8 mouse cellular contexts compared by ENCODE assay signal in genomic region chr15:98055246-98055645, GRCm38 (mm10). TPM values are rescaled to one million over a fixed set of nuclear protein-coding genes. Genes with fewer than 3 reads are reported as not detected.
DNase-seq lines count a peak whose midpoint lies in the region; ATAC-seq and TF ChIP-seq lines count a peak whose summit lies in the region.

No protein-coding gene starts in this region.

- H3K27me3 ChIP-seq in intestine, embryonic 14.5 days (replicated peaks; ENCODE audit: control insufficient read depth, insufficient read depth, low read length): no peaks in the 10 kb centered on the region
- H3K27me3 ChIP-seq in intestine, embryonic 15.5 days (replicated peaks): no peaks in the 10 kb centered on the region
- no peaks in the 10 kb centered on the region for H3K27me3 ChIP-seq in Patski
- no peaks in the 10 kb centered on the region for H3K27me3 ChIP-seq in stomach, postnatal 0 days (ENCODE audit: control insufficient read depth, insufficient read depth, low read length)

- WGBS in intestine, embryonic 14.5 days: 31% methylated on average over 5 of the region's 5 CpGs
- WGBS in intestine, embryonic 15.5 days: 35% methylated on average over 5 of the region's 5 CpGs
- 33% methylated on average over 5 of the region's 5 CpGs for WGBS in stomach, postnatal 0 days

- no peak overlapping the region for H3K4me3 ChIP-seq in intestine, embryonic 14.5 days (ENCODE audit: low read depth, low read length)
- H3K4me3 ChIP-seq in intestine, embryonic 15.5 days (replicated peaks): no peak overlapping the region
- no peak overlapping the region for H3K4me3 ChIP-seq in embryonic fibroblast, embryonic 13.5 days (ENCODE audit: insufficient read depth, low read length)
- H3K4me3 ChIP-seq in stomach, postnatal 0 days (ENCODE audit: low read depth, low read length): no peak overlapping the region

- H3K4me2 ChIP-seq in intestine, embryonic 14.5 days (ENCODE audit: low read length): no peak overlapping the region
- H3K4me2 ChIP-seq in intestine, embryonic 15.5 days (replicated peaks): no peak overlapping the region
- no peak overlapping the region for H3K4me2 ChIP-seq in stomach, postnatal 0 days (replicated peaks; ENCODE audit: low read depth)

- in situ Hi-C loops in Patski (cut with MboI; ENCODE audit: low pct_unique_long_range_greater_than_20kb): loop anchor here (10.0 kb wide), 1 partner anchor 190 kb away; no protein-coding TSS in a partner anchor

- DNase-seq in intestine, embryonic 14.5 days (ENCODE audit: low spot score): peak; percentile 63
- DNase-seq in B cell, adult 2 months: peak; percentile 15 to 23
- DNase-seq in Patski (ENCODE audit: low read depth, low spot score): no peak
- DNase-seq in layer of hippocampus, adult 11-12 months (ENCODE audit: low spot score): peak; percentile 39
- peak; percentile 33 for DNase-seq in stomach, postnatal 0 days (ENCODE audit: low spot score)

- no peak for ATAC-seq in intestine, embryonic 14.5 days (replicated peaks; ENCODE audit: low FRiP score, low TSS enrichment, low read depth)
- ATAC-seq in intestine, embryonic 15.5 days: no peak
- ATAC-seq in Patski: no peak
- no peak for ATAC-seq in stomach, postnatal 0 days (ENCODE audit: low FRiP score, low TSS enrichment)
- ATAC-seq in megakaryocyte, adult 5-6 weeks (ENCODE audit: poor library complexity, severe bottlenecking): no peak

- no peak overlapping the region for H3K27ac ChIP-seq in intestine, embryonic 14.5 days (ENCODE audit: low read depth)
- H3K27ac ChIP-seq in intestine, embryonic 15.5 days: no peak overlapping the region
- H3K27ac ChIP-seq in embryonic fibroblast, embryonic 13.5 days (ENCODE audit: insufficient read depth, low read length): no peak overlapping the region
- no peak overlapping the region for H3K27ac ChIP-seq in stomach, postnatal 0 days (replicated peaks)

- TF ChIP-seq CTCF in Patski (IDR thresholded peaks at IDR 0.05): peak; percentile 75
- peak; percentile 22; the same call in 1 of the 2 replicates for TF ChIP-seq CTCF in embryonic fibroblast, embryonic 13.5 days (IDR thresholded peaks at IDR 0.05; ENCODE audit: borderline replicate concordance, insufficient read depth, low read length)
- TF ChIP-seq CTCF in stomach, postnatal 0 days (IDR thresholded peaks at IDR 0.05; ENCODE audit: low read depth): peak; percentile 75

- CTCF ChIA-PET in Patski (lab: Charles Lee): no interaction called here

- peaks cover 82% of the 10 kb centered on the region for H3K36me3 ChIP-seq in intestine, embryonic 14.5 days (ENCODE audit: control insufficient read depth, insufficient read depth, low read length)
- peaks cover 39% of the 10 kb centered on the region for H3K36me3 ChIP-seq in intestine, embryonic 15.5 days
- H3K36me3 ChIP-seq in stomach, postnatal 0 days (ENCODE audit: control insufficient read depth, insufficient read depth, low read length): peaks cover 23% of the 10 kb centered on the region

- TF ChIP-seq POLR2A in embryonic fibroblast, embryonic 13.5 days (IDR thresholded peaks at IDR 0.05; ENCODE audit: low read depth, low read length): no peak

- H3K9me3 ChIP-seq in intestine, embryonic 14.5 days (ENCODE audit: control insufficient read depth, low read length): no peaks in the 10 kb centered on the region
- H3K9me3 ChIP-seq in intestine, embryonic 15.5 days: no peaks in the 10 kb centered on the region
- no peaks in the 10 kb centered on the region for H3K9me3 ChIP-seq in stomach, postnatal 0 days (ENCODE audit: control insufficient read depth, low read length)

- POLR2A ChIA-PET in Patski (lab: Charles Lee): no interaction called here

- H3K4me1 ChIP-seq in intestine, embryonic 14.5 days (replicated peaks; ENCODE audit: control insufficient read depth, insufficient read depth, low read length): no peaks in the 10 kb centered on the region
- no peaks in the 10 kb centered on the region for H3K4me1 ChIP-seq in intestine, embryonic 15.5 days (replicated peaks)
- peaks cover 4% of the 10 kb centered on the region; the same call in 1 of the 2 replicates for H3K4me1 ChIP-seq in embryonic fibroblast, embryonic 13.5 days (ENCODE audit: control insufficient read depth, insufficient read depth, low read length)
- H3K4me1 ChIP-seq in stomach, postnatal 0 days (replicated peaks; ENCODE audit: control insufficient read depth, insufficient read depth): no peaks in the 10 kb centered on the region

- TF ChIP-seq EP300 in stomach, postnatal 0 days (optimal IDR thresholded peaks at IDR 0.05): no peak

- no peak overlapping the region for H3K9ac ChIP-seq in intestine, embryonic 14.5 days (ENCODE audit: low read length)
- H3K9ac ChIP-seq in intestine, embryonic 15.5 days: no peak overlapping the region
- no peak overlapping the region for H3K9ac ChIP-seq in stomach, postnatal 0 days (ENCODE audit: low read length)

RNA-seq across cellular contexts. Expression of gene Pfkm, which starts 37.1 kb away (rescaled TPM):
- polyA plus RNA-seq in intestine, embryonic 14.5 days (2014; fragmentation: Nextera tagmentation; extraction: Ambion mirVana): 28.8 and 31.4 TPM in 2 replicates
- 27.9 and 28.4 TPM in 2 replicates for polyA plus RNA-seq in intestine, embryonic 15.5 days (2015; fragmentation: Nextera tagmentation; extraction: Ambion mirVana)
- 97.8 TPM for polyA plus RNA-seq in Patski (2021)
- 20.6 and 24.4 TPM in 2 replicates for polyA plus RNA-seq in embryonic fibroblast, embryonic 13.5 days (2011; ENCODE audit: insufficient read length, low read depth, missing spikeins)
- 15.5 and 16.7 TPM in 2 replicates for polyA plus RNA-seq in stomach, postnatal 0 days (2015; fragmentation: Nextera tagmentation; extraction: Ambion mirVana)
- total RNA-seq in megakaryocyte, adult 5-6 weeks (2015): 2.4 and 3.1 TPM in 2 replicates
- total RNA-seq in megakaryocyte, adult 5-6 weeks (2017): 4.7 and 6.2 TPM in 2 replicates

RNA-seq across cellular contexts. Expression of gene Senp1, which starts 38.3 kb away (rescaled TPM):
- polyA plus RNA-seq in intestine, embryonic 14.5 days (2014; fragmentation: Nextera tagmentation; extraction: Ambion mirVana): 36.3 and 36.4 TPM in 2 replicates
- polyA plus RNA-seq in intestine, embryonic 15.5 days (2015; fragmentation: Nextera tagmentation; extraction: Ambion mirVana): 26.5 and 27.4 TPM in 2 replicates
- 22.1 TPM for polyA plus RNA-seq in Patski (2021)
- polyA plus RNA-seq in embryonic fibroblast, embryonic 13.5 days (2011; ENCODE audit: insufficient read length, low read depth, missing spikeins): 23.3 and 30.6 TPM in 2 replicates
- polyA plus RNA-seq in stomach, postnatal 0 days (2015; fragmentation: Nextera tagmentation; extraction: Ambion mirVana): 10.0 and 10.8 TPM in 2 replicates
- 43.4 and 44.7 TPM in 2 replicates for total RNA-seq in megakaryocyte, adult 5-6 weeks (2015)
- total RNA-seq in megakaryocyte, adult 5-6 weeks (2017): 39.9 and 52.2 TPM in 2 replicates

RNA-seq across cellular contexts. Expression of gene Col2a1, which starts 50.8 kb away (rescaled TPM):
- 2.3 and 4.5 TPM in 2 replicates for polyA plus RNA-seq in intestine, embryonic 14.5 days (2014; fragmentation: Nextera tagmentation; extraction: Ambion mirVana)
- 2.0 and 2.7 TPM in 2 replicates for polyA plus RNA-seq in intestine, embryonic 15.5 days (2015; fragmentation: Nextera tagmentation; extraction: Ambion mirVana)
- 0.54 TPM for polyA plus RNA-seq in Patski (2021)
- polyA plus RNA-seq in embryonic fibroblast, embryonic 13.5 days (2011; ENCODE audit: insufficient read length, low read depth, missing spikeins): 12.7 and 31.5 TPM in 2 replicates
- polyA plus RNA-seq in stomach, postnatal 0 days (2015; fragmentation: Nextera tagmentation; extraction: Ambion mirVana): 0.05 and 0.21 TPM in 2 replicates
- total RNA-seq in megakaryocyte, adult 5-6 weeks (2015): not detected in 2 replicates
- total RNA-seq in megakaryocyte, adult 5-6 weeks (2017): not detected in 2 replicates

Comparison
In these comparisons a context has a peak if more than half of its experiments do, and no peak if none do; other contexts are left out.
1. CTCF ChIP-seq: peak in every context shown above with its lines; median percentile 75 in Patski; 75 in stomach, postnatal 0 days; 22 in embryonic fibroblast, embryonic 13.5 days.